Mouse (Mus musculus) MEL (cell line): ENCODE results near the gene Ahcyl2. TPM values are rescaled to one million over a fixed set of nuclear protein-coding genes. Genes with fewer than 3 reads are reported as not detected.

ENCODE experiments used
- DNase-seq: peaks from one replicate; pipeline ENCODE4 v3.0.0; 2011; ENCODE audit warnings: low read depth, low spot score
- H3K27ac ChIP-seq: 2 replicates; pipeline ENCODE4 v1.5.1; 2012; ENCODE audit warnings: low read depth, mild to moderate bottlenecking, control low read depth, low read length, moderate library complexity; ENCODE audit not compliant: control insufficient read depth
- H3K27me3 ChIP-seq, 2 experiments: fragments of 150-350 bp in 1 of 2; sonication (generic) in 1 of 2; 2 replicates each; pipeline ENCODE4 v1.6.1; 2012; ENCODE audit warnings: low read length in 2 of 2, mild to moderate bottlenecking in 2 of 2, improper control_type of control experiment in 1 of 2, moderate library complexity in 1 of 2; ENCODE audit not compliant: insufficient read depth in 2 of 2, control insufficient read depth in 1 of 2
- H3K36me3 ChIP-seq, 2 experiments: 2 replicates each; pipeline ENCODE4 v1.6.1; 2012 to 2014; ENCODE audit warnings: low read length in 2 of 2, improper control_type of control experiment in 1 of 2, inconsistent platforms in 1 of 2, mild to moderate bottlenecking in 1 of 2; ENCODE audit not compliant: insufficient read depth in 2 of 2, control insufficient read depth in 1 of 2
- H3K4me1 ChIP-seq, 2 experiments: fragments of 150-350 bp in 1 of 2; sonication (generic) in 1 of 2; 2 replicates each; pipeline ENCODE4 v1.6.1; 2012; ENCODE audit warnings: low read length in 2 of 2, improper control_type of control experiment in 1 of 2, mild to moderate bottlenecking in 1 of 2; ENCODE audit not compliant: insufficient read depth in 2 of 2, control insufficient read depth in 1 of 2
- H3K4me3 ChIP-seq, 2 experiments: fragments of 150-350 bp in 1 of 2; sonication (generic) in 1 of 2; 2 replicates each; pipeline ENCODE4 v1.5.1; 2012; ENCODE audit warnings: low read depth in 2 of 2, low read length in 2 of 2, mild to moderate bottlenecking in 2 of 2, moderate library complexity in 2 of 2, control low read depth in 1 of 2, improper control_type of control experiment in 1 of 2; ENCODE audit not compliant: control insufficient read depth in 1 of 2, insufficient read depth in 1 of 2
- H3K79me2 ChIP-seq: 2 replicates; pipeline ENCODE4 v1.6.1; 2012; ENCODE audit warnings: mild to moderate bottlenecking, low read length, moderate library complexity; ENCODE audit not compliant: control insufficient read depth, poor library complexity, insufficient read depth
- H3K9ac ChIP-seq: 2 replicates; pipeline ENCODE4 v1.6.1; 2012; ENCODE audit warnings: low read depth, mild to moderate bottlenecking, control low read depth, low read length, moderate library complexity; ENCODE audit not compliant: control insufficient read depth, poor library complexity, severe bottlenecking
- H3K9me3 ChIP-seq: fragments of 150-350 bp; sonication (generic); replicated peaks from 2 replicates; pipeline ENCODE4 v1.6.1; 2012; ENCODE audit warnings: mild to moderate bottlenecking, low read length, improper control_type of control experiment, moderate library complexity; ENCODE audit not compliant: insufficient read depth
- BHLHE40 ChIP-seq: IDR thresholded peaks from 2 replicates; pipeline ENCODE4 v1.6.1; 2012; ENCODE audit warnings: low read depth, mild to moderate bottlenecking, inconsistent platforms, low read length, improper control_type of control experiment, borderline replicate concordance
- CTCF ChIP-seq, 3 experiments: IDR thresholded peaks in 2 of 3; conservative IDR thresholded peaks in 1 of 3; 2 replicates each; pipeline ENCODE4 v1.5.1; 2011 to 2012; ENCODE audit warnings: low read length in 3 of 3, low read depth in 2 of 3, mild to moderate bottlenecking in 2 of 3, improper control_type of control experiment in 1 of 3, inconsistent platforms in 1 of 3, mixed read lengths in 1 of 3, moderate library complexity in 1 of 3; ENCODE audit not compliant: control insufficient read depth in 1 of 3, insufficient read depth in 1 of 3, poor library complexity in 1 of 3, severe bottlenecking in 1 of 3
- ETS1 ChIP-seq: IDR thresholded peaks from 2 replicates; pipeline ENCODE4 v1.6.1; 2012; ENCODE audit warnings: low read depth, mild to moderate bottlenecking, inconsistent platforms, low read length, improper control_type of control experiment, moderate library complexity
- GATA1 ChIP-seq: IDR thresholded peaks from 2 replicates; pipeline ENCODE4 v1.6.1; 2011; ENCODE audit warnings: low read depth, low read length, improper control_type of control experiment
- MAZ ChIP-seq: IDR thresholded peaks from 2 replicates; pipeline ENCODE4 v1.6.1; 2012; ENCODE audit warnings: low read depth, mild to moderate bottlenecking, inconsistent platforms, low read length, improper control_type of control experiment
- MEF2A ChIP-seq: IDR thresholded peaks from 2 replicates; pipeline ENCODE4 v1.6.1; 2014; ENCODE audit warnings: low read depth, mild to moderate bottlenecking, inconsistent platforms, low read length, improper control_type of control experiment; ENCODE audit not compliant: poor library complexity, insufficient replicate concordance, severe bottlenecking; ENCODE audit errors: extremely low read depth
- MYB ChIP-seq: IDR thresholded peaks from 2 replicates; pipeline ENCODE4 v1.6.1; 2011; ENCODE audit warnings: mild to moderate bottlenecking, low read depth, low read length, improper control_type of control experiment
- MYC ChIP-seq: IDR thresholded peaks from 2 replicates; pipeline ENCODE4 v1.6.1; 2011; ENCODE audit warnings: low read depth, mild to moderate bottlenecking, low read length, improper control_type of control experiment, moderate library complexity
- NELFE ChIP-seq: IDR thresholded peaks from 2 replicates; pipeline ENCODE4 v1.6.1; 2011; ENCODE audit warnings: low read depth, low read length, improper control_type of control experiment
- POLR2AphosphoS2 ChIP-seq: IDR thresholded peaks from 2 replicates; pipeline ENCODE4 v1.6.1; 2011; ENCODE audit warnings: low read length, improper control_type of control experiment
- SMC3 ChIP-seq: IDR thresholded peaks from 2 replicates; pipeline ENCODE4 v1.6.1; 2011; ENCODE audit warnings: low read depth, low read length, improper control_type of control experiment
- TCF12 ChIP-seq: IDR thresholded peaks from 2 replicates; pipeline ENCODE4 v1.6.1; 2014; ENCODE audit warnings: low read depth, mild to moderate bottlenecking, inconsistent platforms, low read length, improper control_type of control experiment, moderate library complexity
- UBTF ChIP-seq: IDR thresholded peaks from 2 replicates; pipeline ENCODE4 v1.6.1; 2012; ENCODE audit warnings: low read depth, mild to moderate bottlenecking, inconsistent platforms, low read length, improper control_type of control experiment, moderate library complexity, borderline replicate concordance; ENCODE audit not compliant: insufficient read depth
- USF2 ChIP-seq, 2 experiments: IDR thresholded peaks; 2 replicates each; pipeline ENCODE4 v1.6.1; 2011 to 2012; ENCODE audit warnings: improper control_type of control experiment in 2 of 2, low read length in 2 of 2, borderline replicate concordance in 1 of 2, inconsistent platforms in 1 of 2, low read depth in 1 of 2, mild to moderate bottlenecking in 1 of 2; ENCODE audit not compliant: insufficient read depth in 1 of 2
- ZC3H11A ChIP-seq: IDR thresholded peaks from 2 replicates; pipeline ENCODE4 v1.6.1; 2012; ENCODE audit warnings: low read depth, mild to moderate bottlenecking, inconsistent platforms, low read length, improper control_type of control experiment
- ZKSCAN1 ChIP-seq: IDR thresholded peaks from 2 replicates; pipeline ENCODE4 v1.6.1; 2012; ENCODE audit warnings: low read depth, mild to moderate bottlenecking, inconsistent platforms, low read length, improper control_type of control experiment, moderate library complexity
- ZMIZ1 ChIP-seq: IDR thresholded peaks from 2 replicates; pipeline ENCODE4 v1.6.1; 2012; ENCODE audit warnings: low read depth, mild to moderate bottlenecking, inconsistent platforms, low read length, improper control_type of control experiment, moderate library complexity
- ZNF384 ChIP-seq: IDR thresholded peaks from 2 replicates; pipeline ENCODE4 v1.6.1; 2012; ENCODE audit warnings: low read depth, mild to moderate bottlenecking, inconsistent platforms, low read length, improper control_type of control experiment
- polyA plus RNA-seq, 2 experiments: library from polyadenylated mRNA; stranded (reverse) in 1 of 2; unstranded in 1 of 2; fragments of >175 nt in 1 of 2; fragments of >200 nt in 1 of 2; gene quantifications; 2 replicates each; pipeline versions ENCODE4 v1.2.1 to v1.2.4; 2012; ENCODE audit warnings: low replicate concordance in 2 of 2, low read depth in 1 of 2; ENCODE audit not compliant: insufficient read length in 2 of 2, insufficient read depth in 1 of 2, missing spikeins in 1 of 2
- total RNA-seq: library from RNA; depleted of rRNA; stranded (reverse); fragments of 300-350 nt; gene quantifications from 2 replicates; pipeline ENCODE4 v1.2.3, GENCODE M21; 2012

Gene Ahcyl2
- total and polyA plus RNA-seq, 3 experiments, result 16.9 to 17.0 TPM; not detected in 1

- Histone ChIP-seq H3K9ac (no peak overlapping the region), H3K79me2 (no peaks in the 10 kb centered on the region), H3K9me3 (no peaks in the 10 kb centered on the region), H3K4me1 (no peaks in the 10 kb centered on the region), H3K27me3 (no peaks in the 10 kb centered on the region), H3K4me3 (no peak overlapping the region), H3K27ac (no peak overlapping the region), H3K36me3 (peaks cover 0 to 2% of the 10 kb centered on the region in 2 experiments; a peak in 1 of 4 replicates)
- no peak for DNase-seq
- TF ChIP-seq SMC3 (no peak), ZNF384 (no peak), BHLHE40 (no peak), TCF12 (no peak), POLR2AphosphoS2 (no peak), GATA1 (no peak), MAZ (no peak), ZC3H11A (no peak), MYC (no peak)
Measured at GRCm38 (mm10) chr6:29837579-29837978, 69.8 kb downstream of the Ahcyl2 start.

GRCm38 (mm10) chr6:29838531-29838930 lies 70.7 kb downstream of the Ahcyl2 start:
- no peak for DNase-seq
- Histone ChIP-seq H3K27ac (no peak overlapping the region), H3K9me3 (no peaks in the 10 kb centered on the region), H3K27me3 (no peaks in the 10 kb centered on the region), H3K4me1 (no peaks in the 10 kb centered on the region), H3K9ac (no peak overlapping the region), H3K36me3 (peaks cover 0 to 2% of the 10 kb centered on the region in 2 experiments; a peak in 1 of 4 replicates), H3K4me3 (no peak overlapping the region), H3K79me2 (no peaks in the 10 kb centered on the region)
- no peak for TF ChIP-seq TCF12
- no peak for TF ChIP-seq NELFE
- no peak for TF ChIP-seq ETS1
- no peak for TF ChIP-seq POLR2AphosphoS2
- TF ChIP-seq MYC, result no peak
- no peak for TF ChIP-seq MEF2A
- TF ChIP-seq UBTF, result no peak

GRCm38 (mm10) chr6:29840008-29840407 lies 72.2 kb downstream of the Ahcyl2 start:
- Histone ChIP-seq H3K9me3 (no peaks in the 10 kb centered on the region), H3K9ac (no peak overlapping the region), H3K79me2 (no peaks in the 10 kb centered on the region), H3K4me3 (no peak overlapping the region), H3K27ac (no peak overlapping the region), H3K4me1 (no peaks in the 10 kb centered on the region), H3K36me3 (peaks cover 0 to 2% of the 10 kb centered on the region in 2 experiments; a peak in 1 of 4 replicates), H3K27me3 (no peaks in the 10 kb centered on the region)
- DNase-seq, result no peak
- no peak for TF ChIP-seq USF2 (IDR thresholded peaks at IDR 0.05; ENCODE audit: borderline replicate concordance in 1 of 2, insufficient read depth in 1 of 2, low read depth in 1 of 2, low read length in 2 of 2)
- no peak for TF ChIP-seq ZKSCAN1
- TF ChIP-seq CTCF (IDR thresholded peaks at IDR 0.05 in 2 of 3, conservative IDR thresholded peaks at IDR 0.05 in 1 of 3; ENCODE audit: control insufficient read depth in 1 of 3, insufficient read depth in 1 of 3, low read depth in 2 of 3, low read length in 3 of 3, poor library complexity in 1 of 3, severe bottlenecking in 1 of 3), result no peak
- no peak for TF ChIP-seq ZMIZ1
- no peak for TF ChIP-seq GATA1
- no peak for TF ChIP-seq MEF2A
- no peak for TF ChIP-seq MYB
